Mouse (Mus musculus): ENCODE results near the gene Olfr1487.
"Not testable (repeated sequence)": the region's sequence is repeated elsewhere in the genome, so short reads cannot be mapped to it uniquely, and the experiment has no call there.

The Olfr1487 gene

GRCm38 (mm10) chr19:13617075-13617474, at the start of gene Olfr1487:
Gene Olfr1487, plus strand, starts transcription at chr19:13617375.
- CTCF ChIA-PET, result not testable (repeated sequence)

- CTCF ChIA-PET, result no interaction called here
Observed at GRCm38 (mm10) chr19:13583211-13583610, 34.0 kb upstream of the Olfr1487 start, which contains the start of gene Olfr1484. Gene Olfr1484, plus strand, starts transcription at chr19:13583511.

GRCm38 (mm10) chr19:13631321-13631720, 14.1 kb downstream of the Olfr1487 start, which contains the start of gene Olfr1489:
Gene Olfr1489, plus strand, starts transcription at chr19:13631621.
- CTCF ChIA-PET, result no interaction called here

- CTCF ChIA-PET, result no interaction called here
Observed at GRCm38 (mm10) chr19:13650791-13651190, 33.6 kb downstream of the Olfr1487 start, which contains the start of gene Olfr1490. Gene Olfr1490, plus strand, starts transcription at chr19:13651091.

Data from spleen, embryonic (tissue).